8 mouse cellular contexts compared by ENCODE assay signal in the genomic region with DNA sequence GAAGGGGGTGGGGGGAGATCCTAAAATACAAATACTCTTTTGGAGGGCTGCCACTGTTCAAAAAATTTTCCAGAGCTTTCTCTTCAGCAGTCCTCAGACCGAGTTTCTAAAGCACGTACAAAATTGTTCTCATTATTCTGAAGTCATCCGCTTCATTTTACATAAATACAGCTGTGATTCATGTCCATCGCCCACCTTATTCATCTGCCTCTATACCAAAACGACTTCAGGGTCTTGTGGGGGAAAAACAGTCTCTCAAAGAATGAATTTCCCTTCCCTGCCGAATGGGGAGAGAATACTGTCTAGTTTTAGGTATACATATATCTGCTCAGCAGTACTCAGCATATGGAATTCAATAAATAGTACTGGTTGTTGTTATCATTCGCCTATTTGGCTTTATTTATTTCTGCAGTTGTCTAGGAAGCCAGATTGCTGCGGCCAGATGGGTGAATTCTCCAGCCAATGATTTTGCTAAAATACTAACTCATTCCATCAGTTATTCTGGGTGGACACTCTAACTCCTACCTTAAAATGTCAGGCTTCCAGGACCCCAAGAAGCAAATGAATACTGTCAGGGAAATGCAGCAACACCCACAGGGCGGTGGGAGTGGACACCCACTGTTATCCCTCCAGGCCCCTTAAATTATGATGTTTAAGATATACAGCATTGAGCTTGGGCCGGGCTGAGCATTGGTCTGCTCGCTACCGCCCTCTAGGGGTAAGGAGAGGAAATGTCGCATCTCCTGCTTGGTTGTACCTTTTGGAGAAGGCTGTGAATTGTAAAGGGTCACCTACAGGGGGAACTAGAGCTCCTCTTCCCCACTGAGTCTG. TPM values are rescaled to one million over a fixed set of nuclear protein-coding genes. Genes with fewer than 3 reads are reported as not detected.
A peak's percentile ranks its signal among the peaks of the same experiment; 100 is the strongest.
DNase-seq lines count a peak whose midpoint lies in the region; ATAC-seq and TF ChIP-seq lines count a peak whose summit lies in the region.

No protein-coding gene starts in this region.

- no peak overlapping the region for H3K27ac ChIP-seq in liver, embryonic 14.5 days

- H3K27me3 ChIP-seq in liver, embryonic 14.5 days (ENCODE audit: control insufficient read depth, insufficient read depth, low read length): no peaks in the 10 kb centered on the region

- no peak overlapping the region for H3K4me2 ChIP-seq in liver, embryonic 14.5 days (ENCODE audit: low read depth)

- 34% methylated on average over 13 of the region's 13 CpGs for WGBS in liver, embryonic 14.5 days (ENCODE audit: insufficient replicate concordance)

- H3K9me3 ChIP-seq in liver, embryonic 14.5 days (ENCODE audit: control insufficient read depth, low read length): no peaks in the 10 kb centered on the region

- peak; percentile 94 for TF ChIP-seq CTCF in liver, embryonic 14.5 days (IDR thresholded peaks at IDR 0.05; ENCODE audit: low read depth)

- no peak overlapping the region for H3K4me3 ChIP-seq in liver, embryonic 14.5 days (ENCODE audit: insufficient read depth in 1 of 2, low read depth in 2 of 2, low read length in 2 of 2)

- H3K36me3 ChIP-seq in liver, embryonic 14.5 days (replicated peaks; ENCODE audit: control insufficient read depth, insufficient read depth, low read depth): no peaks in the 10 kb centered on the region

- no peaks in the 10 kb centered on the region for H3K4me1 ChIP-seq in liver, embryonic 14.5 days (replicated peaks; ENCODE audit: control insufficient read depth in 2 of 2, insufficient read depth in 2 of 2, low read length in 1 of 2)

- DNase-seq in ovary, postnatal 36 days (ENCODE audit: low spot score): peak; percentile 12
- no peak for DNase-seq in ovary, postnatal 10 days (ENCODE audit: low spot score)
- DNase-seq in adipocyte (ENCODE audit: low spot score): peak; percentile 30
- DNase-seq in cerebellum, postnatal 36 days: peak; percentile 63
- DNase-seq in hindlimb bud, embryonic 11.5 days (ENCODE audit: extremely low spot score, low read depth, low spot score): peak; percentile 14
- DNase-seq in liver, embryonic 14.5 days (ENCODE audit: low read depth in 3 of 3, low spot score in 3 of 3): peak; percentile 7 to 14 (median 9)
- DNase-seq in right cerebral cortex, postnatal 25 days: peak; percentile 57

- no peak overlapping the region for H3K9ac ChIP-seq in liver, embryonic 14.5 days (replicated peaks)

- no peak for ATAC-seq in liver, embryonic 14.5 days (ENCODE audit: insufficient read depth)
- no peak for ATAC-seq in inflammation-experienced regulatory T-cells, adult 6 months

- no peak for TF ChIP-seq EP300 in liver, embryonic 14.5 days (IDR thresholded peaks at IDR 0.05; ENCODE audit: low read depth)

RNA-seq across cellular contexts. Expression of a gene that starts 27.9 kb away (rescaled TPM):
- polyA plus RNA-seq in liver, embryonic 14.5 days (2012; rRNA removed): 16.0 and 17.0 TPM in 2 replicates
- polyA plus RNA-seq in liver, embryonic 14.5 days (2014; fragmentation: Nextera tagmentation; extraction: Ambion mirVana): 27.3 and 31.7 TPM in 2 replicates
- polyA plus RNA-seq in inflammation-experienced regulatory T-cells, adult 6 months (2017; shearing (Covaris generic)): 10 to 100 TPM; 19.7 to 33.2 (median 25.1) TPM
